Mouse (Mus musculus): ENCODE results near the gene Fam69a.
"Not testable (repeated sequence)": the region's sequence is repeated elsewhere in the genome, so short reads cannot be mapped to it uniquely, and the experiment has no call there.

Gene Fam69a

GRCm38 (mm10) chr5:107946475-107946874, 40.4 kb downstream of the Fam69a start:
- peak; percentile 37 for DNase-seq (ENCODE audit: low spot score)

GRCm38 (mm10) chr5:107943526-107943925, 43.4 kb downstream of the Fam69a start:
- no peak for DNase-seq (ENCODE audit: low spot score)

GRCm38 (mm10) chr5:107942941-107943340, 43.9 kb downstream of the Fam69a start:
- DNase-seq (ENCODE audit: low spot score), result no peak

GRCm38 (mm10) chr5:107941222-107941621, 45.7 kb downstream of the Fam69a start:
- DNase-seq (ENCODE audit: low spot score), result peak; percentile 53

GRCm38 (mm10) chr5:107939701-107940100, 47.2 kb downstream of the Fam69a start:
- no peak for DNase-seq (ENCODE audit: low spot score)

- DNase-seq (ENCODE audit: low spot score), result no peak
Observed at GRCm38 (mm10) chr5:107938886-107939285, 48.0 kb downstream of the Fam69a start.

GRCm38 (mm10) chr5:107938483-107938882, 48.4 kb downstream of the Fam69a start:
- not testable (repeated sequence) for DNase-seq (ENCODE audit: low spot score)

GRCm38 (mm10) chr5:107936625-107937389, 50.1 kb downstream of the Fam69a start:
- no peak for DNase-seq (ENCODE audit: low spot score)

GRCm38 (mm10) chr5:107934770-107935543, 51.9 kb downstream of the Fam69a start:
- no peak for DNase-seq (ENCODE audit: low spot score)

GRCm38 (mm10) chr5:107933202-107933974, 53.5 kb downstream of the Fam69a start:
- peak; percentile 65 for DNase-seq (ENCODE audit: low spot score)

GRCm38 (mm10) chr5:107932556-107932955, 54.3 kb downstream of the Fam69a start:
- DNase-seq (ENCODE audit: low spot score), result peak; percentile 80

GRCm38 (mm10) chr5:107926550-107927249, 60.2 kb downstream of the Fam69a start:
- DNase-seq (ENCODE audit: low spot score), result peak; percentile 82

- DNase-seq (ENCODE audit: low spot score), result no peak
Observed at GRCm38 (mm10) chr5:107924564-107924963, 62.3 kb downstream of the Fam69a start.

- DNase-seq (ENCODE audit: low spot score), result no peak
Observed at GRCm38 (mm10) chr5:107922836-107923235, 64.0 kb downstream of the Fam69a start.

- peak; percentile 72 for DNase-seq (ENCODE audit: low spot score)
Observed at GRCm38 (mm10) chr5:107921400-107922252, 65.3 kb downstream of the Fam69a start.

GRCm38 (mm10) chr5:107915280-107915679, 71.6 kb downstream of the Fam69a start:
- no peak for DNase-seq (ENCODE audit: low spot score)

GRCm38 (mm10) chr5:107911012-107911411, 75.9 kb downstream of the Fam69a start:
- no peak for DNase-seq (ENCODE audit: low spot score)

- DNase-seq (ENCODE audit: low spot score), result no peak
Observed at GRCm38 (mm10) chr5:107910084-107910616, 76.7 kb downstream of the Fam69a start.

- DNase-seq (ENCODE audit: low spot score), result no peak
Observed at GRCm38 (mm10) chr5:107909668-107910067, 77.2 kb downstream of the Fam69a start.

GRCm38 (mm10) chr5:107908514-107909110, 78.3 kb downstream of the Fam69a start:
- DNase-seq (ENCODE audit: low spot score), result no peak
